Mouse (Mus musculus) forebrain, postnatal 0 days (tissue): ENCODE measurements around the gene AU021092. TPM values are rescaled to one million over a fixed set of nuclear protein-coding genes. Genes with fewer than 3 reads are reported as not detected.

Source experiments
- ATAC-seq: fragments of 200-750 bp; cut with Nextera tagmentation; 2 replicates; pipeline ENCODE4 v1.8.0; 2017; ENCODE audit warnings: mild to moderate bottlenecking, moderate library complexity
- DNase-seq: peaks from one replicate; pipeline ENCODE4 v3.0.0-alpha.2; 2015
- H3K27ac ChIP-seq: fragments of 300-500 bp; sonication (generic); 2 replicates; pipeline ENCODE4 v1.5.1; 2014; ENCODE audit warnings: low read depth, mild to moderate bottlenecking, antibody characterized with exemption, low read length, moderate library complexity, mixed read lengths
- H3K27me3 ChIP-seq: fragments of 300-500 bp; sonication (generic); 2 replicates; pipeline ENCODE4 v1.6.1; 2014; ENCODE audit warnings: mild to moderate bottlenecking, low read length, mixed read lengths; ENCODE audit not compliant: insufficient read depth
- H3K36me3 ChIP-seq: fragments of 300-500 bp; sonication (generic); 2 replicates; pipeline ENCODE4 v1.6.1; 2014; ENCODE audit warnings: mild to moderate bottlenecking, moderate library complexity; ENCODE audit not compliant: insufficient read depth
- H3K4me1 ChIP-seq: fragments of 300-500 bp; sonication (generic); 2 replicates; pipeline ENCODE4 v1.6.1; 2014; ENCODE audit warnings: antibody characterized with exemption; ENCODE audit not compliant: insufficient read depth
- H3K4me2 ChIP-seq: fragments of 300-500 bp; sonication (generic); 2 replicates; pipeline ENCODE4 v1.6.1; 2014; ENCODE audit warnings: low read depth, mild to moderate bottlenecking, moderate library complexity
- H3K4me3 ChIP-seq: fragments of 300-500 bp; sonication (generic); 2 replicates; pipeline ENCODE4 v1.5.1; 2014; ENCODE audit warnings: low read depth, low read length, mixed read lengths
- H3K9ac ChIP-seq: fragments of 300-500 bp; sonication (generic); 2 replicates; pipeline ENCODE4 v1.6.1; 2014; ENCODE audit warnings: mild to moderate bottlenecking
- H3K9me3 ChIP-seq: fragments of 300-500 bp; sonication (generic); 2 replicates; pipeline ENCODE4 v1.6.1; 2016; ENCODE audit warnings: low read length
- CTCF ChIP-seq: sonication (generic); IDR thresholded peaks from 2 replicates; pipeline ENCODE4 v1.5.1; 2016; ENCODE audit warnings: antibody characterized with exemption, control low read depth, low read depth
- WGBS: fragments of 180-500 bp; shearing (Covaris S2); extraction: QIAGEN DNeasy Blood & Tissue Kit; methylation state at CpG from one replicate; pipeline ENCODE4 v1.1.7; 2014; 5-methylcytosine and 5-hydroxymethylcytosine counted together
- polyA plus RNA-seq: library from polyadenylated mRNA; unstranded; fragments of >200 nt; fragmentation: Nextera tagmentation; extraction: Ambion mirVana; gene quantifications from 2 replicates; pipeline ENCODE4 v1.2.1, GENCODE M21; 2015
- total RNA-seq: library from RNA; depleted of rRNA; stranded (reverse); fragments of >200 nt; gene quantifications from 2 replicates; pipeline ENCODE4 v1.2.3, GENCODE M21; 2014; rRNA removed

Gene AU021092
- 17.2 and 21.8 TPM in 2 replicates for total RNA-seq
- 9.8 and 10.9 TPM in 2 replicates for polyA plus RNA-seq

- H3K27me3 ChIP-seq: no peaks in the 10 kb centered on the region; the same call in 1 of the 2 replicates
- no peak within 1 kb of the TSS for H3K27ac ChIP-seq
- no peak within 1 kb of the TSS for H3K9ac ChIP-seq
- H3K36me3 ChIP-seq: no peaks in the 10 kb centered on the region
- DNase-seq (no peak), ATAC-seq (no peak)
- WGBS: 73% methylated on average over 6 of the region's 6 CpGs
- H3K4me1 ChIP-seq: no peaks in the 10 kb centered on the region
- no peak within 1 kb of the TSS for H3K4me3 ChIP-seq
- H3K9me3 ChIP-seq: no peaks in the 10 kb centered on the region
- H3K4me2 ChIP-seq: no peak within 1 kb of the TSS
- no peak for TF ChIP-seq CTCF
Observed at GRCm38 (mm10) chr16:5222140-5222539, at the start of gene AU021092. AU021092 (minus strand) TSS chr16:5222299.

DNA sequence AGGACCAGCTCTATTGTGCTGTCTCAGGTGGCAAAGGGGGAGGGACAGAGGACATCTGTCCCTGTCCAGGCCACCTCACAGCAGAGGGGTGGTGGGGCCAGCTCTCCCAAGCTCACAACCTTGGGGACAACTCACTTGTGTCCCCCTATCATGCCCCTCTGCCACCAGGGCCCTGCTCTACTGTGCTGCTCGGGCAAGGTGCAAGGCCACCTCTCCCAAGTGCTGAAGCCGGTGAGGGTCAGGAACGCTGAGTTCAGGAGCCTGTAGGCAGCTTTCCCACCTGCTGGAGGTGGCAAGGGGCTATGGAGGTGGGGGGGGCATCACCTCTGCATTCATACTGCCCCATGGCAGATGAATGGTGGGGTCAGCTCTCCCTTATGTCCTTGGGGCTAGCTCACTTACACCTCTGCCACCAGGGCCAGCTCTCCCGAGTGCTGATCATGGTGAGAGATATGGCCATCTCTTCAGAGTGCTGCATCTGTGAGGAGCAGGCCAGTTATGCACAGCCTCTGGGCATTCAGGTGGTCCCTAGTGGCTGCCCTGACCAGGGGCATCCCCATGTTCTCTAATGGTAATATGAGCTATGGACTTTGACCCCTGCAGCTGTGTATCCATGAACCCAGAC lies 49.4 kb upstream of the AU021092 start:
- H3K4me3 ChIP-seq: no peak overlapping the region
- ATAC-seq: no peak

GRCm38 (mm10) chr16:5263926-5264325 lies 41.8 kb upstream of the AU021092 start:
- Histone ChIP-seq H3K27me3 (no peaks in the 10 kb centered on the region), H3K9me3 (0 out of 2 replicates have a peak, but pooled peaks cover 6% of the 10 kb centered on the region), H3K4me2 (no peak overlapping the region), H3K4me1 (no peaks in the 10 kb centered on the region), H3K4me3 (no peak overlapping the region), H3K27ac (no peak overlapping the region), H3K36me3 (no peaks in the 10 kb centered on the region), H3K9ac (no peak overlapping the region)
- TF ChIP-seq CTCF: no peak
- WGBS: 84% methylated on average over 7 of the region's 7 CpGs
- DNase-seq (no peak), ATAC-seq (no peak)

More for the DNA sequence above, 49.4 kb upstream of the AU021092 start:
- DNase-seq: no peak
- H3K4me2 ChIP-seq: no peak overlapping the region
- no peak for TF ChIP-seq CTCF
- no peaks in the 10 kb centered on the region for H3K9me3 ChIP-seq
- no peaks in the 10 kb centered on the region for H3K4me1 ChIP-seq
- H3K27me3 ChIP-seq: no peaks in the 10 kb centered on the region
- 88% methylated on average over 4 of the region's 4 CpGs for WGBS
- no peaks in the 10 kb centered on the region for H3K36me3 ChIP-seq
- H3K9ac ChIP-seq: no peak overlapping the region
- H3K27ac ChIP-seq: no peak overlapping the region

DNA sequence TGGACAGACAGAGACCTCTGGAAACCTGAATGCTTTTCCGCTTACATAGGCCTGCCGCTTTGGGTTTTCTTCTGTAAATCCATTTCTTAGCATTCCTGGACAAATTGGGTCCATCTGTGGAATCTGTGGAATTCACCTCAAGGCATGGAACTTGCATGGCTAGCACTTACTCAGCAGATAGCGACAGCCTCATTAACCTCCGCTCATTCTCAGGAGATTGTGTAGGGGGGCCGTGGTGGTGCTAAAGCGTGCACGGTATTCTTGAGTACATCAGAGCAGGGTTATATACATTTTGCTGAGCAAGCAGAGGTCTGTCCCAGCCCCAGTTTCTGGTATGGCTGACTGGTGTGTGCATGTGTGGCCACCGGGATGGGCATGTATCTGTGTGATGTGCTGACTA lies 41.1 kb upstream of the AU021092 start:
- no peak overlapping the region for H3K4me2 ChIP-seq
- 85% methylated on average over 8 of the region's 8 CpGs for WGBS
- ATAC-seq (no peak), DNase-seq (no peak)
- no peak overlapping the region for H3K9ac ChIP-seq
- H3K27ac ChIP-seq: no peak overlapping the region
- H3K27me3 ChIP-seq: no peaks in the 10 kb centered on the region
- 0 out of 2 replicates have a peak, but pooled peaks cover 6% of the 10 kb centered on the region for H3K9me3 ChIP-seq
- no peak for TF ChIP-seq CTCF
- H3K36me3 ChIP-seq: no peaks in the 10 kb centered on the region
- H3K4me3 ChIP-seq: no peak overlapping the region
- no peaks in the 10 kb centered on the region for H3K4me1 ChIP-seq

DNA sequence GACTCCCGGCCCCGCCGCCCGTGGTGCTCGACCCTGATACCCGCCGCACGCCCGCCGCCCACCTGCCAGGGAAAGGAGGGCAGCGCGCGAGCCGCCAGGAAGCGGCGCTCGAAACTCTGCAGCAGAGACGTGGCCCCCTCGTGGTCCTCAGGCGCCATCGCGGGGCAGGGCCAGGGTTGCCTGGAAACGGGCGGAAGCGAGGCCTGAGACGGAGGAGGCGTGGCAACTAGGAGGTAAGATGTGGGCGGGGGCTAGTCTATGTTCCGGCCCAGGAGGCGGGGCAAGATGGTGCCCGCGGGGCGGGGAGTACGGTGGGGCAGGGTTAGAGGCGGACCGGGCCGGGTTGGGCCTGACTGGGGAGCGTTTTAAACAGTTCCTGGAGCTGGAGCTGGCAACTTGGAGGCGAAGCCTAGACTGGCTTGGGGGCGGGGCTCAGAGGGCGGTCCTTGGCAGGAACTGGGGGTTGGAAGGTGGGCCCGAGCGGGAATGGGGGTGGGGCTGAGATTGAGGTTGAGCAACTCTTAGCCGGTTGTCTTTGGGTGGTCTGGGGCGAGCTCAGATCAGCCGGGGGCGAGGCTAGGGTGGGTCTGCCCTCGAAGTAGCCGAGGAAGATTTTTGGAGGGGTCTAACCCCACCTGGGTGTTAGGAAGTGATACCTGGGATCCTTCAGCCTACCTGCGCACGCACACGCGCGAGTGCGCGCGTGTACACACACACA lies 33.8 kb upstream of the AU021092 start, which contains the start of gene Eef2kmt:
Eef2kmt (minus strand) TSS at position 205 of the 718 bp plus-strand sequence.
- no peaks in the 10 kb centered on the region for H3K36me3 ChIP-seq
- 0 out of 2 replicates have a peak within 1 kb of the TSS, but pooled peaks have one; percentile 9 for H3K27ac ChIP-seq
- DNase-seq (peak; percentile 97), ATAC-seq (peak; percentile 97)
- no peaks in the 10 kb centered on the region for H3K27me3 ChIP-seq
- no peaks in the 10 kb centered on the region for H3K9me3 ChIP-seq
- H3K4me1 ChIP-seq: peaks cover 4% of the 10 kb centered on the region; the same call in 1 of the 2 replicates
- H3K4me3 ChIP-seq: peak within 1 kb of the TSS; percentile 47
- WGBS: 1% methylated on average over 56 of the region's 57 CpGs
- peak within 1 kb of the TSS; percentile 51 for H3K9ac ChIP-seq
- H3K4me2 ChIP-seq: peak within 1 kb of the TSS; percentile 74
- peak; percentile 90 for TF ChIP-seq CTCF

DNA sequence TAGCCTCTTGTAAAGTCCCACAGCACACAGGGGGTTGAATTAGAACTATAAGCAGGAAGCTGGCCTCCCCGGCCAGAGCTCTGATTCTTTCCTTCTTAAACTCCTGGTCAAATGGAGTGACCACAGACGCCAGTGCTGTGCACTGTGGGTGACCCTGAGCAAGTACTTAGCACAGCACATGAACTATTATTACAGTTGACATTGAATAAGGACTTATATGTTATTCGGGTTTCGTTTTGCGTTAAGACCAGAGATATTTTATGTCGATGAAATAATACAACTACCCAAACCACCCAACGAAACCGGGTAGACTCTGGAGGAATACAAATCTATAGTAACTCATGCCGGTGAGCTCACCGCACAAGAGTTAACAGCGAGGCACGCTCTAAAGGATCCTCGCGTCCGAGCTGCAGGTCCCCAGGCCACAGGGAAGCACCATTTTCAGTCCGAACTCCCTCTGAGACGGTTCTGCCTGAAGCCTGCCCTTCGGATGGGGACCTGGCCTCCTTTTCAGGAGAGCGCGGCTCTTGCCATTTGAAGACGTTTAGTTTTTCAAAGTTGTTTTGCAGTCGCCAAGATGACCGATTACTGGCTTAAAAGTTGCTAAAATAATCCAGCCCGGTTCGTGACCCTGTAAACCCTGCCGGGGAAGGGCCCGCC lies 33.1 kb upstream of the AU021092 start:
- no peak for TF ChIP-seq CTCF
- Histone ChIP-seq H3K9ac (peak overlapping the region; percentile 51), H3K27ac (0 out of 2 replicates have a peak overlapping the region, but pooled peaks have one; percentile 9), H3K4me2 (peak overlapping the region; percentile 74), H3K4me1 (peaks cover 4% of the 10 kb centered on the region; the same call in 1 of the 2 replicates), H3K27me3 (no peaks in the 10 kb centered on the region), H3K9me3 (no peaks in the 10 kb centered on the region), H3K4me3 (peak overlapping the region; percentile 47), H3K36me3 (no peaks in the 10 kb centered on the region)
- 2% methylated on average over 27 of the region's 27 CpGs for WGBS
- DNase-seq (no peak), ATAC-seq (no peak)
